Mouse (Mus musculus) regulatory T cell (primary cell): ENCODE measurements around the gene Dennd6b.

Source experiments
- in situ Hi-C: fragments of 300-600 bp; cut with MboI, MseI; formaldehyde crosslinking; loops from one replicate; pipeline ENCODE4 v1.15.1; 2025; ENCODE audit warnings: high pct_unique_total_duplicates

The Dennd6b gene

GRCm38 (mm10) chr15:89136461-89137155, 59.7 kb downstream of the Dennd6b start:
- in situ Hi-C loops, result no loop called here
